Mouse (Mus musculus) stomach, embryonic 14.5 days (tissue): ENCODE data around the gene Abo. TPM values are rescaled to one million over a fixed set of nuclear protein-coding genes. Genes with fewer than 3 reads are reported as not detected.

Source experiments
- ATAC-seq: fragments of 200-750 bp; cut with Nextera tagmentation; 2 replicates; pipeline ENCODE4 v1.8.0; 2017; ENCODE audit warnings: low read depth, moderate TSS enrichment; ENCODE audit not compliant: insufficient number of reproducible peaks, insufficient read depth, low FRiP score
- H3K27ac ChIP-seq: fragments of 300-500 bp; sonication (generic); 2 replicates; pipeline ENCODE4 v1.5.1; 2014; ENCODE audit warnings: mild to moderate bottlenecking, low read length, moderate library complexity, mixed read lengths
- H3K27me3 ChIP-seq: fragments of 300-500 bp; sonication (generic); 2 replicates; pipeline ENCODE4 v1.6.1; 2014; ENCODE audit warnings: low read length, control low read depth, mixed read lengths; ENCODE audit not compliant: control insufficient read depth, insufficient read depth
- H3K36me3 ChIP-seq: fragments of 300-500 bp; sonication (generic); 2 replicates; pipeline ENCODE4 v1.6.1; 2014; ENCODE audit warnings: mild to moderate bottlenecking, control low read depth, low read length, moderate library complexity, mixed read lengths; ENCODE audit not compliant: control insufficient read depth, insufficient read depth
- H3K4me1 ChIP-seq: fragments of 300-500 bp; sonication (generic); 2 replicates; pipeline ENCODE4 v1.6.1; 2014; ENCODE audit warnings: low read length, control low read depth, mixed read lengths; ENCODE audit not compliant: control insufficient read depth, insufficient read depth
- H3K4me2 ChIP-seq: fragments of 300-500 bp; sonication (generic); replicated peaks from 2 replicates; pipeline ENCODE4 v1.6.1; 2014; ENCODE audit warnings: low read depth, low read length, control low read depth
- H3K4me3 ChIP-seq: fragments of 300-500 bp; sonication (generic); 2 replicates; pipeline ENCODE4 v1.5.1; 2014; ENCODE audit warnings: low read depth, low read length, control low read depth
- H3K9ac ChIP-seq: fragments of 300-500 bp; sonication (generic); replicated peaks from 2 replicates; pipeline ENCODE4 v1.6.1; 2014; ENCODE audit warnings: low read depth, mild to moderate bottlenecking, control low read depth, low read length, moderate library complexity, mixed read lengths
- H3K9me3 ChIP-seq: fragments of 300-500 bp; sonication (generic); 2 replicates; pipeline ENCODE4 v1.6.1; 2016; ENCODE audit warnings: low read depth, low read length, control low read depth; ENCODE audit not compliant: control insufficient read depth
- WGBS: fragments of 180-500 bp; shearing (Covaris S2); extraction: QIAGEN DNeasy Blood & Tissue Kit; methylation state at CpG from one replicate; pipeline ENCODE4 v1.1.7; 2014; 5-methylcytosine and 5-hydroxymethylcytosine counted together
- polyA plus RNA-seq: library from polyadenylated mRNA; unstranded; fragments of >200 nt; fragmentation: Nextera tagmentation; extraction: Ambion mirVana; gene quantifications from 2 replicates; pipeline ENCODE4 v1.2.1, GENCODE M21; 2014

Abo gene
- polyA plus RNA-seq, 1 experiment from 2014 or later = not detected

GRCm38 (mm10) chr2:26827261-26827975 lies 37.4 kb downstream of the Abo start:
- no peak overlapping the region for H3K4me2 ChIP-seq
- H3K27ac ChIP-seq = no peak overlapping the region
- no peaks in the 10 kb centered on the region for H3K4me1 ChIP-seq
- H3K9me3 ChIP-seq = no peaks in the 10 kb centered on the region
- H3K4me3 ChIP-seq = no peak overlapping the region
- no peaks in the 10 kb centered on the region for H3K36me3 ChIP-seq
- ATAC-seq = no peak
- no peak overlapping the region for H3K9ac ChIP-seq
- H3K27me3 ChIP-seq = no peaks in the 10 kb centered on the region
- 90% methylated on average over 1 of the region's 1 CpGs for WGBS

Other genes starting within 250 kb of the Abo start
- gene Fam69b, start 236.5 kb downstream of the Abo start, polyA plus RNA-seq = 37.7 and 38.5 TPM in 2 replicates
- gene Lcn4, start 193.7 kb downstream of the Abo start, polyA plus RNA-seq = not detected in 2 replicates
- gene Surf6, start 37.9 kb upstream of the Abo start, polyA plus RNA-seq = 17.0 and 18.4 TPM in 2 replicates
- 30.3 and 31.1 TPM in 2 replicates for gene Med22, start 45.7 kb upstream of the Abo start, polyA plus RNA-seq
- 712 and 713 TPM in 2 replicates for gene Rpl7a, start 45.8 kb upstream of the Abo start, polyA plus RNA-seq
- 33.2 and 36.8 TPM in 2 replicates for gene Surf2, start 51.4 kb upstream of the Abo start, polyA plus RNA-seq
- gene Surf1, start 51.6 kb upstream of the Abo start, polyA plus RNA-seq = 50.4 and 52.4 TPM in 2 replicates
- 199 and 218 TPM in 2 replicates for gene Surf4, start 68.9 kb upstream of the Abo start, polyA plus RNA-seq
- gene Stkld1, start 69.1 kb upstream of the Abo start, polyA plus RNA-seq = 0.11 and 0.25 TPM in 2 replicates
- gene Rexo4, start 99.4 kb upstream of the Abo start, polyA plus RNA-seq = 45.2 and 45.3 TPM in 2 replicates
- 0.07 TPM in 1 of 2 replicates, not detected in the other for gene Adamts13, start 108.4 kb upstream of the Abo start, polyA plus RNA-seq
- gene Cacfd1, start 144.9 kb upstream of the Abo start, polyA plus RNA-seq = 59.2 and 62.6 TPM in 2 replicates
- gene Slc2a6, start 163.0 kb upstream of the Abo start, polyA plus RNA-seq = 0.84 and 1.7 TPM in 2 replicates
- gene Mymk, start 207.2 kb upstream of the Abo start, polyA plus RNA-seq = not detected in 2 replicates
- 2.1 and 3.2 TPM in 2 replicates for gene Adamtsl2, start 214.4 kb upstream of the Abo start, polyA plus RNA-seq